Mouse (Mus musculus): Measurements from ENCODE around the gene Birc7.

Birc7 gene

GRCm38 (mm10) chr2:180967010-180967763, 38.4 kb downstream of the Birc7 start, which contains the start of gene Arfgap1:
TSS of gene Arfgap1 (plus strand) at chr2:180967225.
- peak; percentile 86 to 87 for DNase-seq

GRCm38 (mm10) chr2:180981133-180981532, 52.3 kb downstream of the Birc7 start:
- no peak for DNase-seq

All from thymus, postnatal 36 days (tissue).